Mouse (Mus musculus): ENCODE data around the gene Hp1bp3. TPM values are rescaled to one million over a fixed set of nuclear protein-coding genes. Genes with fewer than 3 reads are reported as not detected.

Hp1bp3 gene
- polyA plus RNA-seq, 1 experiment from 2014 or later = 154 TPM

GRCm38 (mm10) chr4:138250088-138250960, 34.2 kb downstream of the Hp1bp3 start, which contains the start of the genes Sh2d5 and Kif17:
Gene Sh2d5, plus strand, starts transcription at chr4:138250403.
Gene Kif17, plus strand, starts transcription at chr4:138250435.
- Histone ChIP-seq H3K4me1 (replicated peaks; ENCODE audit: control insufficient read depth, insufficient read depth, low read length) (peaks cover 25% of the 10 kb centered on the region), H3K4me3 (ENCODE audit: low read depth, low read length) (peak within 1 kb of the TSS; percentile 47), H3K4me2 (ENCODE audit: low read length) (peak within 1 kb of the TSS; percentile 100), H3K9ac (ENCODE audit: low read length) (0 out of 2 replicates have a peak within 1 kb of the TSS, but pooled peaks have one; percentile 10), H3K27me3 (replicated peaks; ENCODE audit: control insufficient read depth, insufficient read depth, low read length) (peaks cover 14% of the 10 kb centered on the region; the same call in 1 of the 2 replicates), H3K9me3 (ENCODE audit: control insufficient read depth, low read length) (no peaks in the 10 kb centered on the region), H3K27ac (ENCODE audit: low read depth) (no peak within 1 kb of the TSS), H3K36me3 (ENCODE audit: control insufficient read depth, insufficient read depth, low read length) (peaks cover 11% of the 10 kb centered on the region)
- peak; percentile 85 for DNase-seq (ENCODE audit: low spot score)
- WGBS = under 1% methylated on average over 72 of the region's 74 CpGs
- ATAC-seq (replicated peaks; ENCODE audit: low FRiP score, low TSS enrichment, low read depth) = peak; percentile 87

GRCm38 (mm10) chr4:138251819-138252218, 35.7 kb downstream of the Hp1bp3 start:
- Histone ChIP-seq H3K9me3 (ENCODE audit: control insufficient read depth, low read length) (no peaks in the 10 kb centered on the region), H3K9ac (ENCODE audit: low read length) (no peak overlapping the region), H3K36me3 (ENCODE audit: control insufficient read depth, insufficient read depth, low read length) (no peaks in the 10 kb centered on the region), H3K27ac (ENCODE audit: low read depth) (no peak overlapping the region), H3K4me3 (ENCODE audit: low read depth, low read length) (peak overlapping the region; percentile 19), H3K27me3 (replicated peaks; ENCODE audit: control insufficient read depth, insufficient read depth, low read length) (peaks cover 14% of the 10 kb centered on the region; the same call in 1 of the 2 replicates), H3K4me2 (ENCODE audit: low read length) (peak overlapping the region; percentile 43), H3K4me1 (replicated peaks; ENCODE audit: control insufficient read depth, insufficient read depth, low read length) (peaks cover 25% of the 10 kb centered on the region)
- DNase-seq (ENCODE audit: low spot score) (peak; percentile 73), ATAC-seq (replicated peaks; ENCODE audit: low FRiP score, low TSS enrichment, low read depth) (peak; percentile 17; the same call in 1 of the 2 replicates)
- WGBS = 2% methylated on average over 14 of the region's 14 CpGs

- Histone ChIP-seq H3K27ac (ENCODE audit: low read depth) (no peak overlapping the region), H3K4me3 (ENCODE audit: low read depth, low read length) (peak overlapping the region; percentile 19), H3K9me3 (ENCODE audit: control insufficient read depth, low read length) (no peaks in the 10 kb centered on the region), H3K4me2 (ENCODE audit: low read length) (peak overlapping the region; percentile 43), H3K36me3 (ENCODE audit: control insufficient read depth, insufficient read depth, low read length) (no peaks in the 10 kb centered on the region), H3K4me1 (replicated peaks; ENCODE audit: control insufficient read depth, insufficient read depth, low read length) (peaks cover 25% of the 10 kb centered on the region), H3K27me3 (replicated peaks; ENCODE audit: control insufficient read depth, insufficient read depth, low read length) (peaks cover 14% of the 10 kb centered on the region; the same call in 1 of the 2 replicates), H3K9ac (ENCODE audit: low read length) (no peak overlapping the region)
- ATAC-seq (replicated peaks; ENCODE audit: low FRiP score, low TSS enrichment, low read depth) (no peak), DNase-seq (ENCODE audit: low spot score) (no peak)
- 15% methylated on average over 5 of the region's 5 CpGs for WGBS
Measured at GRCm38 (mm10) chr4:138252231-138252630, 36.1 kb downstream of the Hp1bp3 start.

- Histone ChIP-seq H3K36me3 (ENCODE audit: control insufficient read depth, insufficient read depth, low read length) (no peaks in the 10 kb centered on the region), H3K4me2 (ENCODE audit: low read length) (no peak overlapping the region), H3K4me3 (ENCODE audit: low read depth, low read length) (no peak overlapping the region), H3K9ac (ENCODE audit: low read length) (no peak overlapping the region), H3K4me1 (replicated peaks; ENCODE audit: control insufficient read depth, insufficient read depth, low read length) (peaks cover 4% of the 10 kb centered on the region), H3K27me3 (replicated peaks; ENCODE audit: control insufficient read depth, insufficient read depth, low read length) (no peaks in the 10 kb centered on the region), H3K9me3 (ENCODE audit: control insufficient read depth, low read length) (no peaks in the 10 kb centered on the region), H3K27ac (ENCODE audit: low read depth) (no peak overlapping the region)
- WGBS = 83% methylated on average over 22 of the region's 22 CpGs
- ATAC-seq (replicated peaks; ENCODE audit: low FRiP score, low TSS enrichment, low read depth) (no peak), DNase-seq (ENCODE audit: low spot score) (no peak)
Measured at GRCm38 (mm10) chr4:138257116-138257687, 41.1 kb downstream of the Hp1bp3 start.

- Histone ChIP-seq H3K9me3 (ENCODE audit: control insufficient read depth, low read length) (no peaks in the 10 kb centered on the region), H3K27ac (ENCODE audit: low read depth) (no peak overlapping the region), H3K4me3 (ENCODE audit: low read depth, low read length) (no peak overlapping the region), H3K27me3 (replicated peaks; ENCODE audit: control insufficient read depth, insufficient read depth, low read length) (peaks cover 8% of the 10 kb centered on the region), H3K4me1 (replicated peaks; ENCODE audit: control insufficient read depth, insufficient read depth, low read length) (no peaks in the 10 kb centered on the region), H3K36me3 (ENCODE audit: control insufficient read depth, insufficient read depth, low read length) (no peaks in the 10 kb centered on the region), H3K9ac (ENCODE audit: low read length) (no peak overlapping the region), H3K4me2 (ENCODE audit: low read length) (no peak overlapping the region)
- ATAC-seq (replicated peaks; ENCODE audit: low FRiP score, low TSS enrichment, low read depth) = no peak
- DNase-seq (ENCODE audit: low spot score) = no peak
- WGBS = 81% methylated on average over 7 of the region's 7 CpGs
Measured at GRCm38 (mm10) chr4:138258663-138259062, 42.6 kb downstream of the Hp1bp3 start.

GRCm38 (mm10) chr4:138259482-138259881, 43.4 kb downstream of the Hp1bp3 start:
- H3K4me3 ChIP-seq (ENCODE audit: low read depth, low read length) = no peak overlapping the region
- H3K27me3 ChIP-seq (replicated peaks; ENCODE audit: control insufficient read depth, insufficient read depth, low read length) = peaks cover 12% of the 10 kb centered on the region
- H3K36me3 ChIP-seq (ENCODE audit: control insufficient read depth, insufficient read depth, low read length) = no peaks in the 10 kb centered on the region
- no peak overlapping the region for H3K27ac ChIP-seq (ENCODE audit: low read depth)
- H3K9me3 ChIP-seq (ENCODE audit: control insufficient read depth, low read length) = no peaks in the 10 kb centered on the region
- H3K9ac ChIP-seq (ENCODE audit: low read length) = no peak overlapping the region
- H3K4me2 ChIP-seq (ENCODE audit: low read length) = no peak overlapping the region
- ATAC-seq (replicated peaks; ENCODE audit: low FRiP score, low TSS enrichment, low read depth) (no peak), DNase-seq (ENCODE audit: low spot score) (no peak)
- WGBS = 78% methylated on average over 5 of the region's 5 CpGs
- H3K4me1 ChIP-seq (replicated peaks; ENCODE audit: control insufficient read depth, insufficient read depth, low read length) = no peaks in the 10 kb centered on the region

GRCm38 (mm10) chr4:138261843-138262681, 46.0 kb downstream of the Hp1bp3 start:
- Histone ChIP-seq H3K27me3 (replicated peaks; ENCODE audit: control insufficient read depth, insufficient read depth, low read length) (peaks cover 12% of the 10 kb centered on the region), H3K4me1 (replicated peaks; ENCODE audit: control insufficient read depth, insufficient read depth, low read length) (no peaks in the 10 kb centered on the region), H3K4me3 (ENCODE audit: low read depth, low read length) (peak overlapping the region; percentile 58), H3K27ac (ENCODE audit: low read depth) (no peak overlapping the region), H3K36me3 (ENCODE audit: control insufficient read depth, insufficient read depth, low read length) (no peaks in the 10 kb centered on the region), H3K9ac (ENCODE audit: low read length) (peak overlapping the region; percentile 23; the same call in 1 of the 2 replicates), H3K4me2 (ENCODE audit: low read length) (peak overlapping the region; percentile 89), H3K9me3 (ENCODE audit: control insufficient read depth, low read length) (no peaks in the 10 kb centered on the region)
- DNase-seq (ENCODE audit: low spot score) = peak; percentile 98
- under 1% methylated on average over 49 of the region's 78 CpGs for WGBS
- peak; percentile 91 for ATAC-seq (replicated peaks; ENCODE audit: low FRiP score, low TSS enrichment, low read depth)

GRCm38 (mm10) chr4:138267869-138268268, 51.8 kb downstream of the Hp1bp3 start:
- no peak for ATAC-seq (replicated peaks; ENCODE audit: low FRiP score, low TSS enrichment, low read depth)
- no peaks in the 10 kb centered on the region for H3K36me3 ChIP-seq (ENCODE audit: control insufficient read depth, insufficient read depth, low read length)
- WGBS = 77% methylated on average over 10 of the region's 10 CpGs

More at GRCm38 (mm10) chr4:138267869-138268268, 51.8 kb downstream of the Hp1bp3 start:
- Histone ChIP-seq H3K27ac (ENCODE audit: low read depth) (no peak overlapping the region), H3K4me2 (ENCODE audit: low read length) (no peak overlapping the region), H3K9ac (ENCODE audit: low read length) (no peak overlapping the region), H3K9me3 (ENCODE audit: control insufficient read depth, low read length) (no peaks in the 10 kb centered on the region), H3K4me1 (replicated peaks; ENCODE audit: control insufficient read depth, insufficient read depth, low read length) (no peaks in the 10 kb centered on the region), H3K27me3 (replicated peaks; ENCODE audit: control insufficient read depth, insufficient read depth, low read length) (peaks cover 10% of the 10 kb centered on the region), H3K4me3 (ENCODE audit: low read depth, low read length) (no peak overlapping the region)
- no peak for DNase-seq (ENCODE audit: low spot score)

All from intestine, embryonic 14.5 days (tissue).